Mouse (Mus musculus) B cell, adult (primary cell): Measurements from ENCODE around the gene Trim28. TPM values are rescaled to one million over a fixed set of nuclear protein-coding genes. Genes with fewer than 3 reads are reported as not detected.

Source experiments
- total RNA-seq: library from RNA; stranded (reverse); gene quantifications from 4 replicates; pipeline ENCODE4 v1.2.4, GENCODE M21; 2023; ENCODE audit not compliant: inconsistent age

Trim28 gene
- total RNA-seq, result 355 to 399 TPM (median 376 TPM) in 4 replicates

GRCm38 (mm10) chr7:12998851-12999250, at the start of gene Trim28:
Gene Trim28 (plus strand): TSS chr7:12999114.

GRCm38 (mm10) chr7:12965678-12966091, 33.2 kb upstream of the Trim28 start, which contains the start of gene Zfp324:
Gene Zfp324 (plus strand): TSS chr7:12965838.

GRCm38 (mm10) chr7:12977682-12978389, 21.1 kb upstream of the Trim28 start, which contains the start of gene Zfp446:
Gene Zfp446 (plus strand): TSS chr7:12977848.

GRCm38 (mm10) chr7:12998053-12998452, 861 bp upstream of the Trim28 start, which contains the start of gene Slc27a5:
Gene Slc27a5 (minus strand): TSS chr7:12998192.

GRCm38 (mm10) chr7:13010005-13010908, 11.3 kb downstream of the Trim28 start, which contains the start of gene Zbtb45:
Gene Zbtb45 (minus strand): TSS chr7:13010034.

GRCm38 (mm10) chr7:13034148-13034977, 35.4 kb downstream of the Trim28 start, which contains the start of gene Chmp2a:
Gene Chmp2a (minus strand): TSS chr7:13034807.

GRCm38 (mm10) chr7:13037901-13038555, 39.1 kb downstream of the Trim28 start, which contains the start of gene Ube2m:
Gene Ube2m (minus strand): TSS chr7:13038275.

GRCm38 (mm10) chr7:13054287-13055010, 55.5 kb downstream of the Trim28 start, which contains the start of gene Mzf1:
Gene Mzf1 (minus strand): TSS chr7:13054764.

Other genes starting within 250 kb of the Trim28 start
- gene Zscan18, start 195.5 kb upstream of the Trim28 start, total RNA-seq, result 28.7 to 36.2 TPM (median 31.8 TPM) in 4 replicates
- gene Zfp329, start 180.3 kb upstream of the Trim28 start, total RNA-seq, result 8.4 to 10.4 TPM (median 9.0 TPM) in 4 replicates
- 98.9 to 124 TPM (median 114 TPM) in 4 replicates for gene Zfp110, start 164.4 kb upstream of the Trim28 start, total RNA-seq
- 1.8 to 2.8 TPM (median 2.4 TPM) in 4 replicates for gene Zfp128, start 117.9 kb upstream of the Trim28 start, total RNA-seq
- 12.3 to 14.5 TPM (median 13.4 TPM) in 4 replicates for gene Zscan22, start 101.3 kb upstream of the Trim28 start, total RNA-seq
- 2,171 to 2,345 TPM (median 2,206 TPM) in 4 replicates for gene Rps5, start 76.8 kb upstream of the Trim28 start, total RNA-seq
- gene Rnf225, start 71.7 kb upstream of the Trim28 start, total RNA-seq, result 0.72 to 0.93 TPM (median 0.88 TPM) in 4 replicates
- gene Zfp324, start 33.3 kb upstream of the Trim28 start, total RNA-seq, result 3.4 to 4.0 TPM (median 3.8 TPM) in 4 replicates
- 8.2 to 10.2 TPM (median 9.2 TPM) in 4 replicates for gene Zfp446, start 21.3 kb upstream of the Trim28 start, total RNA-seq
- gene Slc27a5, start 922 bp upstream of the Trim28 start, total RNA-seq, result not detected in 4 replicates
- 4.4 to 8.6 TPM (median 5.6 TPM) in 4 replicates for gene Zbtb45, start 10.9 kb downstream of the Trim28 start, total RNA-seq
- 92.4 to 120 TPM (median 103 TPM) in 4 replicates for gene Chmp2a, start 35.7 kb downstream of the Trim28 start, total RNA-seq
- gene Ube2m, start 39.2 kb downstream of the Trim28 start, total RNA-seq, result 83.4 to 96.0 TPM (median 89.6 TPM) in 4 replicates
- 0.51 to 0.87 TPM (median 0.72 TPM) in 4 replicates for gene Mzf1, start 55.6 kb downstream of the Trim28 start, total RNA-seq
- gene Vmn1r85, start 96.1 kb downstream of the Trim28 start, total RNA-seq, result not detected in 4 replicates
- gene Vmn1r86, start 120.8 kb downstream of the Trim28 start, total RNA-seq, result not detected in 4 replicates
- gene Vmn1r87, start 141.0 kb downstream of the Trim28 start, total RNA-seq, result not detected in 4 replicates
- 0.09 to 0.16 TPM (median 0.12 TPM) in 4 replicates for gene Vmn1r88, start 160.5 kb downstream of the Trim28 start, total RNA-seq
- gene Vmn1r89, start 213.9 kb downstream of the Trim28 start, total RNA-seq, result not detected in 4 replicates